Mouse (Mus musculus) C3H10T1/2 (cell line): ENCODE measurements around the gene Tmem74b. TPM values are rescaled to one million over a fixed set of nuclear protein-coding genes. Genes with fewer than 3 reads are reported as not detected.

Experiments
- polyA plus RNA-seq, 2 experiments: library from polyadenylated mRNA; unstranded; fragments of >200 nt; fragmentation: generic; extraction: Trizol; gene quantifications; one replicate each; pipeline ENCODE4 v1.2.1; 2012; ENCODE audit warnings: missing spikeins in 2 of 2

The Tmem74b gene
- not detected for polyA plus RNA-seq

GRCm38 (mm10) chr2:151701231-151702145, at the start of gene Tmem74b:
Tmem74b (plus strand) TSS chr2:151702008.

GRCm38 (mm10) chr2:151668433-151668832, 33.4 kb upstream of the Tmem74b start, which contains the start of gene Rad21l:
Rad21l (minus strand) TSS chr2:151668533.

DNA sequence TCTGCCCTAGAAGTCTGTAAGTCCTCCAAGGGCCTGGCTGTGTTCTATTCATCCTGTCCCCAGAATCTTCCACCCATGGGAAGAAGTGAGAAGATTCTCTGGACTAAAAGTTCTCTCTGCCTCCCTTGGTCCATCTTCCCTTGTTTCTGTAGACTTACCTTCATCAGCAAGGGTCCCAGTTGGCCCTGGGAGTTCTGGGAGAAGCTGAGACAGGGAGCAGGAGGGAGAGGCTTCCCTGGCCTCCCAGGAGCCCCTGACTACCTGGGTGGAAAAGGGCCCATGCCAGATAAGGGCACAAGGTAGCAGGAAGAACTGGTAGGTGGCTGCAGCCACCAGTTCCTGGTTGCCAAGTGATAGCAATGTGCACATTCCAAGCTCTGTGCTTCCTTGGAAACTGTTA, 42.0 kb downstream of the Tmem74b start, which contains the start of gene Psmf1:
Gene Psmf1 (minus strand): TSS at position 342 of the 400 bp plus-strand sequence.

Other genes with a start within 250 kb of the Tmem74b start
- gene 4921509C19Rik, start 225.9 kb upstream of the Tmem74b start, polyA plus RNA-seq, result not detected
- 100 to 1,000 TPM in 1 of 2 experiments, 10 to 100 TPM in 1; 80.4 to 136 TPM for gene Nsfl1c, start 207.8 kb upstream of the Tmem74b start, polyA plus RNA-seq
- gene Fkbp1a, start 159.5 kb upstream of the Tmem74b start, polyA plus RNA-seq, result 100 to 1,000 TPM; 227 to 341 TPM
- under 1 TPM; 0.46 to 0.69 TPM for gene Sdcbp2, start 129.4 kb upstream of the Tmem74b start, polyA plus RNA-seq
- not detected for gene Snph, start 69.4 kb upstream of the Tmem74b start, polyA plus RNA-seq
- not detected for gene Rad21l, start 33.5 kb upstream of the Tmem74b start, polyA plus RNA-seq
- gene Psmf1, start 42.2 kb downstream of the Tmem74b start, polyA plus RNA-seq, result 10 to 100 TPM; 30.1 to 30.6 TPM
- under 1 TPM in 1 of 2 experiments, not detected in 1; 0.02 TPM for gene Rspo4, start 140.9 kb downstream of the Tmem74b start, polyA plus RNA-seq
- gene Angpt4, start 209.2 kb downstream of the Tmem74b start, polyA plus RNA-seq, result under 1 TPM; 0.02 to 0.45 TPM